ENCODE assay signal across 14 mouse cellular contexts in the genomic region with DNA sequence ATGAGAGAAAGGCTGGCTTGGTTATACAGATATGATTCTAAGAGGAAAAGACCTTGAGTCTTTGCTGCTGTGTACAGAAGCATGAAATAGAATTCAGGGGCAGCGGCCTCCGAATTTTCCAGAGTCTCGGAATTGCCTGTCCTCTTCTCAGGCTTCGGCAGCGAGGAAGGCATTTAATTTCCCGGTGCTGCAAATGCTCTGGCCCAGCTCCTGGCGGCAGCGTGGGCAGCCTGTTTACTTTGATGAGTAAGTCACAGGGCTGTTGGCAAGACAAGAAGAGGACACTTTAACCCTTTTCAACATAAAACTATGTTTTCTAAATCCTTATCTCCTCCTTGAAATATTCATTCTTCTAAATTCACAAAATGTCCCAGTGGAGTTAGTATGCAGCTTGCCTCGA.
A peak's percentile ranks its signal among the peaks of the same experiment; 100 is the strongest.
DNase-seq lines count a peak whose midpoint lies in the region; ATAC-seq and TF ChIP-seq lines count a peak whose summit lies in the region.
"Had no signal": no experiment of that assay in that cellular context is flagged by ENCODE, and none has a peak within 500 bp of the region (broad histone marks: within the 10 kb centered on the region; RNA-seq: fewer than 3 reads in every experiment).

No protein-coding gene starts in this region.

- DNase-seq in cerebellum, adult 2 months, result peak; percentile 27 to 42
- no peak for DNase-seq in cerebellum, adult 11-12 months
- DNase-seq in ovary, postnatal 36 days (ENCODE audit: low spot score), result peak; percentile 27
- DNase-seq in ovary, postnatal 10 days (ENCODE audit: low spot score), result no peak
- peak; percentile 42 to 58 for DNase-seq in left cerebral cortex, adult 2 months (ENCODE audit: extremely low spot score in 1 of 2, low spot score in 2 of 2)
- peak; percentile 43 for DNase-seq in telencephalon, adult 2 months (ENCODE audit: low read depth, low spot score)
- DNase-seq in thymus, postnatal 10 days (ENCODE audit: low spot score in 2 of 2), result no peak
- DNase-seq: cerebellum, adult 11 months; forebrain, postnatal 0 days; heart, adult 18-20 months; kidney, adult 11 months; spleen, adult 18-20 months had no signal

- no peak for TF ChIP-seq POLR2A in cerebellum, adult 2 months (IDR thresholded peaks at IDR 0.05; ENCODE audit: borderline replicate concordance, insufficient read depth, low read length)

- no peaks in the 10 kb centered on the region for H3K27me3 ChIP-seq in cerebellum, adult 2 months (ENCODE audit: control insufficient read depth, insufficient read depth, low read length)
- H3K27me3 ChIP-seq in midbrain, embryonic 13.5 days, result no peaks in the 10 kb centered on the region
- H3K27me3 ChIP-seq: liver, embryonic 12.5 days had no signal

- H3K9me3 ChIP-seq in midbrain, embryonic 13.5 days, result peaks cover 3% of the 10 kb centered on the region; the same call in 1 of the 2 replicates
- H3K9me3 ChIP-seq: liver, embryonic 12.5 days had no signal

- no peak for TF ChIP-seq CTCF in cerebellum, adult 2 months (IDR thresholded peaks at IDR 0.05; ENCODE audit: borderline replicate concordance, insufficient read depth, low read depth, low read length)
- TF ChIP-seq CTCF in left cerebral cortex, adult 2 months (IDR thresholded peaks at IDR 0.05), result no peak; the same call in 1 of the 2 replicates

- intact Hi-C loops in left cerebral cortex, adult 2 months (cut with DNase I), result loop anchor here (1.0 kb wide), 1 partner anchor 82 kb away; no protein-coding TSS in a partner anchor

- no peaks in the 10 kb centered on the region for H3K36me3 ChIP-seq in midbrain, embryonic 13.5 days
- H3K36me3 ChIP-seq: liver, embryonic 12.5 days had no signal

- H3K4me3 ChIP-seq in cerebellum, adult 2 months (replicated peaks; ENCODE audit: insufficient read depth, low read depth, low read length), result no peak overlapping the region
- H3K4me3 ChIP-seq in left cerebral cortex, adult 2 months, result no peak overlapping the region
- H3K4me3 ChIP-seq in midbrain, embryonic 13.5 days (replicated peaks), result no peak overlapping the region
- H3K4me3 ChIP-seq: liver, embryonic 12.5 days had no signal

- H3K9ac ChIP-seq in midbrain, embryonic 13.5 days (replicated peaks), result no peak overlapping the region
- H3K9ac ChIP-seq: forebrain, postnatal 0 days; liver, embryonic 12.5 days had no signal

- H3K4me2 ChIP-seq in midbrain, embryonic 13.5 days (replicated peaks), result no peak overlapping the region
- H3K4me2 ChIP-seq: liver, embryonic 12.5 days had no signal

- WGBS in cerebellum, adult 2 months, result 29% methylated on average over 9 of the region's 9 CpGs
- 63% methylated on average over 9 of the region's 9 CpGs for WGBS in midbrain, embryonic 13.5 days

- peaks cover 3% of the 10 kb centered on the region for H3K4me1 ChIP-seq in cerebellum, adult 2 months (ENCODE audit: control insufficient read depth, insufficient read depth, low read length)
- H3K4me1 ChIP-seq in midbrain, embryonic 13.5 days (replicated peaks), result peaks cover under 1% of the 10 kb centered on the region; the same call in 1 of the 2 replicates
- H3K4me1 ChIP-seq: liver, embryonic 12.5 days had no signal

- H3K27ac ChIP-seq in cerebellum, adult 2 months (ENCODE audit: insufficient read depth, low read length), result no peak overlapping the region
- no peak overlapping the region for H3K27ac ChIP-seq in left cerebral cortex, adult 2 months
- no peak overlapping the region for H3K27ac ChIP-seq in midbrain, embryonic 13.5 days
- H3K27ac ChIP-seq: liver, embryonic 12.5 days had no signal

- no peak for ATAC-seq in midbrain, embryonic 13.5 days
- ATAC-seq: forebrain, postnatal 0 days; liver, embryonic 12.5 days had no signal

Comparison
In these comparisons a context has a peak if more than half of its experiments do, and no peak if none do; other contexts are left out.
1. DNase-seq: peak in cerebellum, adult 2 months (2 of 2), ovary, postnatal 36 days (single experiment), left cerebral cortex, adult 2 months (2 of 2) and telencephalon, adult 2 months (single experiment); none in cerebellum, adult 11-12 months (single experiment), ovary, postnatal 10 days (single experiment) and thymus, postnatal 10 days (0 of 2).